Mouse (Mus musculus) liver, postnatal 0 days (tissue): ENCODE results near the gene Mxra7. TPM values are rescaled to one million over a fixed set of nuclear protein-coding genes. Genes with fewer than 3 reads are reported as not detected.

Experiments used
- ATAC-seq: fragments of 200-750 bp; cut with Nextera tagmentation; 2 replicates; pipeline ENCODE4 v1.8.0; 2017; ENCODE audit warnings: mild to moderate bottlenecking, moderate library complexity
- DNase-seq: peaks from one replicate; pipeline ENCODE4 v3.0.0-alpha.2; 2016
- H3K27ac ChIP-seq: fragments of 300-500 bp; sonication (generic); 2 replicates; pipeline ENCODE4 v1.5.1; 2014; ENCODE audit warnings: antibody characterized with exemption, moderate library complexity, mild to moderate bottlenecking, low read depth
- H3K27me3 ChIP-seq: fragments of 300-500 bp; sonication (generic); 2 replicates; pipeline ENCODE4 v1.6.1; 2014; ENCODE audit warnings: low read length, control low read depth, mixed read lengths; ENCODE audit not compliant: insufficient read depth
- H3K36me3 ChIP-seq: fragments of 300-500 bp; sonication (generic); replicated peaks from 2 replicates; pipeline ENCODE4 v1.6.1; 2014; ENCODE audit warnings: mild to moderate bottlenecking, control low read depth, low read length, moderate library complexity, mixed read lengths; ENCODE audit not compliant: insufficient read depth
- H3K4me1 ChIP-seq: fragments of 300-500 bp; sonication (generic); 2 replicates; pipeline ENCODE4 v1.6.1; 2014; ENCODE audit warnings: antibody characterized with exemption, mild to moderate bottlenecking, control low read depth; ENCODE audit not compliant: insufficient read depth
- H3K4me2 ChIP-seq: fragments of 300-500 bp; sonication (generic); 2 replicates; pipeline ENCODE4 v1.6.1; 2014; ENCODE audit warnings: low read depth, mild to moderate bottlenecking, low read length, moderate library complexity, mixed read lengths
- H3K4me3 ChIP-seq: fragments of 300-500 bp; sonication (generic); 2 replicates; pipeline ENCODE4 v1.5.1; 2014; ENCODE audit warnings: low read depth, low read length
- H3K9ac ChIP-seq: fragments of 300-500 bp; sonication (generic); replicated peaks from 2 replicates; pipeline ENCODE4 v1.6.1; 2014; ENCODE audit warnings: mild to moderate bottlenecking, moderate library complexity
- H3K9me3 ChIP-seq: fragments of 300-500 bp; sonication (generic); 2 replicates; pipeline ENCODE4 v1.6.1; 2016; ENCODE audit warnings: mild to moderate bottlenecking, control low read depth, low read length, mixed read lengths
- CTCF ChIP-seq: sonication (generic); IDR thresholded peaks from 2 replicates; pipeline ENCODE4 v1.5.1; 2016; ENCODE audit warnings: antibody characterized with exemption, low read depth
- EP300 ChIP-seq: IDR thresholded peaks from 2 replicates; pipeline ENCODE4 v1.6.1; 2016; ENCODE audit warnings: antibody characterized with exemption, low read depth, mild to moderate bottlenecking
- WGBS: fragments of 180-500 bp; shearing (Covaris S2); extraction: QIAGEN DNeasy Blood & Tissue Kit; methylation state at CpG from one replicate; pipeline ENCODE4 v1.1.7; 2014; ENCODE audit not compliant: insufficient replicate concordance; 5-methylcytosine and 5-hydroxymethylcytosine counted together
- polyA plus RNA-seq: library from polyadenylated mRNA; unstranded; fragments of >200 nt; fragmentation: Nextera tagmentation; extraction: Ambion mirVana; gene quantifications from 2 replicates; pipeline ENCODE4 v1.2.1, GENCODE M21; 2015

The Mxra7 gene
- polyA plus RNA-seq, 1 experiment from 2014 or later, result 1.4 TPM

DNA sequence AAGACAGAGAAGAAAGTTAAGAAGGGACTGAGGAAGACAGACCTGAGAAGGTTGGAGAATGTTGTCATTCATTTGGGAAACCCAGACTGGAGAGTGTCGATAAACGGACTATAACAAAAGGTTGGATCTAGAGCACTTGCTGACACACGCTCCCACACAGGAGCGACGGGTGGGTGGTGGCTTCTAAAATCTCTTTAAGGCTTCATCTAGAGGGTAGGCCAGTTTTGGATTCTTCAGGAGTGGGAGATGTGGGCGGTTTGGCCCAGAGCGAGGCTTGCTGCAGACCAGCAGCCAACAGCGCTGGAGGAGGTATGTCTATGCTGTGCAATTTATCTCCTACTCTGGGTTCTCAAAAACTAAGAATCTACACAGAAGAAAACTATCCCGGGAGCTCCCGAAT is 5.2 kb downstream of the Mxra7 start:
- no peak for TF ChIP-seq EP300
- TF ChIP-seq CTCF, result no peak
- Histone ChIP-seq H3K27me3 (0 out of 2 replicates have a peak, but pooled peaks cover 4% of the 10 kb centered on the region), H3K4me1 (no peaks in the 10 kb centered on the region), H3K4me2 (no peak overlapping the region), H3K4me3 (no peak overlapping the region), H3K36me3 (no peaks in the 10 kb centered on the region), H3K9me3 (no peaks in the 10 kb centered on the region), H3K27ac (no peak overlapping the region), H3K9ac (no peak overlapping the region)
- whole genome bisulfite sequencing, result 93% methylated on average over 10 of the region's 10 CpGs
- no peak for ATAC-seq
- DNase-seq, result no peak

DNA sequence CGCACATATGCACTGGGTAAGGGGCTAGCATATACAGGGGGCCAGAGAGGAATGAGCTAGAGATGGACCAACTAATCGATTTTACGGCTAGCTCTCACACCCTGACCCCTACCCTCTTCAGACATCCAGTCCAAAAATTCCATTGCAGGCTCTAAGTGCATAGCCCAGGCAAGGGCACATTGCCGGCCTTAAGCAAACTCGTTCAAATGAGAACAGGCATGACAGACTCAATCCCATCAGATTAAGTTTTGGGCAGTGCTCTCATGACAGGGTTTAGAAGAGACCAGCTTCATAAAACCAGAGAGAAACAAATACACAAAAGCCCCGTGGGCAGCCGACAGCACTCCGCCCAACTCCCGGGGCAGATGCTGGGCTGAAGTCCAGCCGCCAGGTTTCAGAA is 5.6 kb downstream of the Mxra7 start:
- Histone ChIP-seq H3K27ac (no peak overlapping the region), H3K4me3 (no peak overlapping the region), H3K4me1 (no peaks in the 10 kb centered on the region), H3K4me2 (no peak overlapping the region), H3K9ac (no peak overlapping the region), H3K9me3 (no peaks in the 10 kb centered on the region), H3K27me3 (no peaks in the 10 kb centered on the region), H3K36me3 (no peaks in the 10 kb centered on the region)
- WGBS, result 70% methylated on average over 10 of the region's 10 CpGs
- TF ChIP-seq CTCF, result no peak
- TF ChIP-seq EP300, result no peak
- DNase-seq, result no peak
- no peak for ATAC-seq

DNA sequence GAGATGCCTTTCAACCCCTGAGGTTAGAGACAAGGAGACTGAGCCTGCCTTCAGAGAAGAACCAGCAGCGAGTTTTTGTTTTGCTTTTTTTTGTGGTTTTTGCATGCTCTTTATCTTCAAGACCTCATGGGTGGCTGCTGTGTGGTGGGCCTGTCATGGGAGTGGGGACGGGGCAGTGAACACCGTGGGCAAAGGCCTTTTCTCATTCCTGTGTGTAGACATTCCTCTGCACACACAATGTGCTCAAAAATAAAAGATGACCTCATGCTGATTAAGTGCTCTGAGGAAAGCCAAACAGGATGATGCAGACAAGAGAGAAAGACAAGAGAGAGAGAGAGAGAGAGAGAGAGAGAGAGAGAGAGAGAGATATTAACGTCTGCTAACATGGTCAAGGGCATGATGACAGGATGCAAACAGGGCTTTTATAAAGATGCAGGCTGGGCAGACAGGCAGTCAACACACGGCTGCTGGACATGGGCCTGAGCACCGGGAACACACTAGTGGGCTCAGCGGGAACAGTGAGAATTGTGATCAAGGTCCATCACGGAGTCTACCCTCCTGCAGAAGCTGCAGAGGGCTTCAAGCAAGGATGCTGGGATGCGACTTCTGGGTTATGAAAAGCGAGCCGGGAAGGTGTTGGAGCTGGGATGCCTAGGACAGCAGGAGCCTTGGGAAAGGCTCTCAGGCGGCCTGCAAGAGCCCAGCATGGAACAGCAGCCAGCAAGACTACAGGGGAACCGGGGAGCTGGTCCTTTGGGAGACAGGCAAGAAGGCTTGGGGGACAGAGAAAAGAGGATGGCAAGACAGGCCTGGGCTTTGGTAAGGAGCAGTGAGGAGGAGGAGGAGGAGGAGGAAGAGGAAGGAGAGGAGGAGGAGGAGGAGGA is 6.5 kb downstream of the Mxra7 start:
- WGBS, result 60% methylated on average over 13 of the region's 13 CpGs

DNA sequence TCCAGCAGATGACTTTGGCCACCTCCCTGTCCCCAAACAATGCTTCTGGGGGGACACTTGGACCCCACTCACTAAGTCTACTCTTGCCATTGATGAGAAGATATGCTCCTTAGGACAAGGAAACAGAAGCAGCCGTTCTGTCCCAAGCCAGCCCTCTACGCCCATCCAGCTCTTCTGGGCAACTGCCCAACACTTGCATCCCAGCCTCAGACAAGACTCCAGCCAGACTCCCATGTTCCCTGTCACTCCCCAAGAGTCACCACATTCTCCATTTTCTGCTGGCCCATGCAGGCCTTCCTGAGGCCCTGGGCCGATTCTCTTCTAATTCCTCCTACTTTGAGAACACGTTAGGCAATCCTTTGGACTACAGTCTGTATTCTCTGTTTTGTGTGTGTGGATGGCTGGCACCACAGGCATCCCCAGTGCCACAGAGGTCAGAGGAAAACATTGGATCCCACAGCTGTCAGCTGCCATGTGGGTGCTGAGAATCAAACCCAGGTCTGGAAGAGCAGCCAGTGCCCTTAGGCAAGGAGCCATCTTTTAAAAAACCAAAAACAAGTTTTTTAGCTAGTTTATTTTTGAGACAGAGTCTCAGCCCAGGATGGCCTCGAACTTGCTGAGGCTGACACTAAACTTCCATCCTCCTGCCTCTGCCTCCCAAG is 7.8 kb downstream of the Mxra7 start:
- 86% methylated on average over 5 of the region's 5 CpGs for WGBS
- no peak for TF ChIP-seq CTCF
- no peak for TF ChIP-seq EP300
- no peak for DNase-seq
- no peak overlapping the region for H3K4me2 ChIP-seq
- H3K4me3 ChIP-seq, result no peak overlapping the region
- H3K9me3 ChIP-seq, result no peaks in the 10 kb centered on the region
- no peak for ATAC-seq
- no peak overlapping the region for H3K9ac ChIP-seq
- H3K36me3 ChIP-seq, result no peaks in the 10 kb centered on the region
- no peak overlapping the region for H3K27ac ChIP-seq
- no peaks in the 10 kb centered on the region; the same call in 1 of the 2 replicates for H3K4me1 ChIP-seq
- no peaks in the 10 kb centered on the region for H3K27me3 ChIP-seq

More for the DNA sequence above, 6.5 kb downstream of the Mxra7 start:
- Histone ChIP-seq H3K36me3 (no peaks in the 10 kb centered on the region), H3K27ac (no peak overlapping the region), H3K9ac (no peak overlapping the region), H3K4me1 (no peaks in the 10 kb centered on the region), H3K9me3 (no peaks in the 10 kb centered on the region), H3K4me3 (no peak overlapping the region), H3K27me3 (no peaks in the 10 kb centered on the region), H3K4me2 (no peak overlapping the region)
- no peak for ATAC-seq
- DNase-seq, result no peak
- TF ChIP-seq CTCF (no peak), EP300 (no peak)

DNA sequence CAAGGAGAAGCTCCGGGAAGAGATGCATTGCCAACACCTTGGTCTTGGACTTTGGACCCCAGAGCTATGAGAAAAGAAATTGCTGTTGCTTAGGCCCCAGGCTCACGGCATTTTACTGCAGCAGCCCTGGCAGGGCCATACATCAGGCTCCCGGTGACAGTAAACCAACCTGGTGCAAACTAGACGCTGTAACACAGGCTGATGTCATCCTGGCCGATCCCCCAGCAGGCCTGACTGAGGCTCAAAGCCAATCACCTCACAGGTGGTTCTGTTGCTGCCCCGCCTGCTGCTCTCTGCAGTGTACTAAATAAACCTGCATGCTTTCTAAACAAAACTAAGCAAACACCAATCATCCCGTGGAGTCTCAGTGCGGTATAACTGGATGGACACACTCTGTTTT is 9.1 kb downstream of the Mxra7 start:
- WGBS, result 48% methylated on average over 8 of the region's 8 CpGs
- Histone ChIP-seq H3K4me2 (no peak overlapping the region), H3K9me3 (no peaks in the 10 kb centered on the region), H3K9ac (no peak overlapping the region), H3K27me3 (no peaks in the 10 kb centered on the region), H3K27ac (no peak overlapping the region), H3K4me3 (no peak overlapping the region), H3K36me3 (no peaks in the 10 kb centered on the region), H3K4me1 (peaks cover 4% of the 10 kb centered on the region)
- no peak for DNase-seq
- TF ChIP-seq EP300, result no peak
- TF ChIP-seq CTCF, result no peak
- ATAC-seq, result peak; percentile 78

DNA sequence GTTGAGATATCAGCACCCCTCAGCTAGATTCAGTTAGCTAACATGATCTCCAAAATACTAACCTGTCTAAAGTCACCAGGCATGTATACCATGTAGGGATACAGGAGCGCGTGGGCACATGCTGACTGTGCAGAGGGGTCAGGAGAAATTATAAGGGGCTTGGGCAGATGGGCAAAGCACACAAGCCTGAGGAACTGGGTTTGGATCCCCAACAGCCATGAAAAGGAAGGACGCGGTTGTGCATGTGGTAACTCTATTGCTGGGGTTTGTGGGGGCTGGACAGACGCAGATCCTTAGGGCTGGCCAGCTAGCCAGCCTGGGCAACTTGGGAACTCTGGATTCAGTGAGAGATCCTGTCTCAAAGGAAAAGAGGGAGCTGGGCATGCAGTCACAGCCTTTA is 10.3 kb downstream of the Mxra7 start:
- Histone ChIP-seq H3K4me2 (no peak overlapping the region), H3K27me3 (no peaks in the 10 kb centered on the region), H3K9ac (no peak overlapping the region), H3K9me3 (no peaks in the 10 kb centered on the region), H3K27ac (no peak overlapping the region), H3K4me3 (no peak overlapping the region), H3K36me3 (no peaks in the 10 kb centered on the region), H3K4me1 (peaks cover 4% of the 10 kb centered on the region)
- ATAC-seq, result no peak
- no peak for TF ChIP-seq CTCF
- TF ChIP-seq EP300, result no peak
- 82% methylated on average over 5 of the region's 5 CpGs for WGBS
- no peak for DNase-seq
